Mouse (Mus musculus): ENCODE data around the gene Tmem229a. TPM values are rescaled to one million over a fixed set of nuclear protein-coding genes. Genes with fewer than 3 reads are reported as not detected.

The Tmem229a gene
- total and polyA plus RNA-seq, 2 experiments, result 0.12 to 0.65 TPM

DNA sequence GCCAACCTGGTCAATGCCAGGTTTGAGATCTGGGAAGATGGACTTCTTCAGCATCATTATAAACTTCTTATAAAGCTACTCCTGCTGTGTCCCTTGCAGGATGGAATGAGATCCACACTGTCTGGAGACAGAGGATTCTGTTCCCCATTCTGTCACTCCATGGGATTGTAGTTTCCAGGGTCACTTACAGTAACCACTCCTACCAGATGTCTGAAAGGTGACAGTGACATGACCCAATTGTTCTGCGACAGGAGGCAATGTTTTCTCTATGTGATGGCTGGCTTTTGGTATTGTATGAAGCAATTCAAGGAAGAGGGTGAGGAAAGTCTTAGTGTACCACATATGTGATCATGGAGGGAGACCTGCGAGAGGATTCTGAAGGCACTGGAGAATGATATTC is 48.3 kb downstream of the Tmem229a start:
- Histone ChIP-seq H3K27me3 (ENCODE audit: control insufficient read depth, insufficient read depth, low read length) (no peaks in the 10 kb centered on the region), H3K79me2 (ENCODE audit: control insufficient read depth, insufficient read depth, low read length) (no peaks in the 10 kb centered on the region), H3K4me3 (ENCODE audit: insufficient read depth, low read depth, low read length) (no peak overlapping the region), H3K4me1 (ENCODE audit: control insufficient read depth, insufficient read depth, low read length) (no peaks in the 10 kb centered on the region), H3K36me3 (ENCODE audit: control insufficient read depth, insufficient read depth, low read length) (no peaks in the 10 kb centered on the region), H3K27ac (replicated peaks; ENCODE audit: insufficient read depth, low read depth, low read length) (no peak overlapping the region), H3K9ac (ENCODE audit: low read depth, low read length) (no peak overlapping the region)
- WGBS, result 85% methylated on average over 2 of the region's 2 CpGs
- DNase-seq (ENCODE audit: extremely low read depth, low read depth, low spot score), result no peak
- TF ChIP-seq POLR2A (IDR thresholded peaks at IDR 0.05; ENCODE audit: extremely low read depth, insufficient read depth, low read length), result no peak
- no peak for TF ChIP-seq CTCF (IDR thresholded peaks at IDR 0.05; ENCODE audit: low read depth, low read length)

GRCm38 (mm10) chr6:24905101-24905500 is 51.0 kb downstream of the Tmem229a start:
- TF ChIP-seq CTCF (IDR thresholded peaks at IDR 0.05; ENCODE audit: low read depth, low read length) (no peak), POLR2A (IDR thresholded peaks at IDR 0.05; ENCODE audit: extremely low read depth, insufficient read depth, low read length) (no peak)
- no peaks in the 10 kb centered on the region for H3K4me1 ChIP-seq (ENCODE audit: control insufficient read depth, insufficient read depth, low read length)
- H3K9ac ChIP-seq (ENCODE audit: low read depth, low read length), result no peak overlapping the region
- no peaks in the 10 kb centered on the region for H3K79me2 ChIP-seq (ENCODE audit: control insufficient read depth, insufficient read depth, low read length)
- H3K27me3 ChIP-seq (ENCODE audit: control insufficient read depth, insufficient read depth, low read length), result no peaks in the 10 kb centered on the region
- H3K36me3 ChIP-seq (ENCODE audit: control insufficient read depth, insufficient read depth, low read length), result no peaks in the 10 kb centered on the region
- WGBS, result 82% methylated on average over 3 of the region's 3 CpGs
- H3K27ac ChIP-seq (replicated peaks; ENCODE audit: insufficient read depth, low read depth, low read length), result no peak overlapping the region
- no peak for DNase-seq (ENCODE audit: extremely low read depth, low read depth, low spot score)
- H3K4me3 ChIP-seq (ENCODE audit: insufficient read depth, low read depth, low read length), result no peak overlapping the region

Other genes with a start within 250 kb of the Tmem229a start
- gene Hyal6, start 223.1 kb downstream of the Tmem229a start, total RNA-seq (2014; rRNA removed), result not detected in 2 replicates
- gene Hyal6, start 223.1 kb downstream of the Tmem229a start, polyA plus RNA-seq (2012; rRNA removed), result not detected in 2 replicates
- gene Hyal4, start 208.0 kb downstream of the Tmem229a start, total RNA-seq (2014; rRNA removed), result under 0.01 TPM in 1 of 2 replicates, not detected in the other
- not detected in 2 replicates for gene Hyal4, start 208.0 kb downstream of the Tmem229a start, polyA plus RNA-seq (2012; rRNA removed)
- gene Spam1, start 165.1 kb downstream of the Tmem229a start, total RNA-seq (2014; rRNA removed), result not detected in 2 replicates
- gene Spam1, start 165.1 kb downstream of the Tmem229a start, polyA plus RNA-seq (2012; rRNA removed), result not detected in 2 replicates
- gene Hyal5, start 98.3 kb downstream of the Tmem229a start, total RNA-seq (2014; rRNA removed), result not detected in 2 replicates
- gene Hyal5, start 98.3 kb downstream of the Tmem229a start, polyA plus RNA-seq (2012; rRNA removed), result not detected in 2 replicates

Data from liver, adult 2 months (tissue).